Comparison of ENCODE assay signal across 23 mouse cellular contexts in genomic region chr7:74266511-74267168, GRCm38 (mm10).
DNase-seq lines count a peak whose midpoint lies in the region; ATAC-seq and TF ChIP-seq lines count a peak whose summit lies in the region.
"Had no signal": no experiment of that assay in that cellular context is flagged by ENCODE, and none has a peak within 500 bp of the region (broad histone marks: within the 10 kb centered on the region; RNA-seq: fewer than 3 reads in every experiment).

No protein-coding gene starts in this region.

- H3K36me3 ChIP-seq in forebrain, embryonic 14.5 days (ENCODE audit: control insufficient read depth, insufficient read depth, low read length), result no peaks in the 10 kb centered on the region
- H3K36me3 ChIP-seq in forebrain, embryonic 13.5 days (ENCODE audit: poor library complexity, severe bottlenecking), result no peaks in the 10 kb centered on the region
- no peaks in the 10 kb centered on the region for H3K36me3 ChIP-seq in kidney, postnatal 0 days (ENCODE audit: insufficient read depth, low read length)
- no peaks in the 10 kb centered on the region for H3K36me3 ChIP-seq in kidney, embryonic 15.5 days
- H3K36me3 ChIP-seq: embryonic facial prominence, embryonic 15.5 days; forebrain, embryonic 15.5 days; heart, embryonic 13.5 days; hindbrain, embryonic 12.5 days had no signal

- H3K27me3 ChIP-seq in forebrain, embryonic 14.5 days (replicated peaks; ENCODE audit: control insufficient read depth, insufficient read depth, low read length), result no peaks in the 10 kb centered on the region
- no peaks in the 10 kb centered on the region for H3K27me3 ChIP-seq in forebrain, embryonic 13.5 days
- no peaks in the 10 kb centered on the region for H3K27me3 ChIP-seq in kidney, postnatal 0 days (ENCODE audit: insufficient read depth, low read length)
- H3K27me3 ChIP-seq in kidney, embryonic 15.5 days, result no peaks in the 10 kb centered on the region
- H3K27me3 ChIP-seq: embryonic facial prominence, embryonic 15.5 days; forebrain, embryonic 15.5 days; heart, embryonic 13.5 days; hindbrain, embryonic 12.5 days had no signal

- no peak overlapping the region for H3K27ac ChIP-seq in forebrain, embryonic 14.5 days (ENCODE audit: low read depth, low read length)
- no peak overlapping the region for H3K27ac ChIP-seq in forebrain, embryonic 13.5 days
- H3K27ac ChIP-seq in kidney, postnatal 0 days, result no peak overlapping the region
- H3K27ac ChIP-seq in kidney, embryonic 15.5 days, result no peak overlapping the region
- H3K27ac ChIP-seq: embryonic facial prominence, embryonic 15.5 days; forebrain, embryonic 15.5 days; gastrocnemius, adult 2 months; heart, embryonic 13.5 days; hindbrain, embryonic 12.5 days had no signal

- H3K4me2 ChIP-seq in forebrain, embryonic 14.5 days (ENCODE audit: low read length), result no peak overlapping the region
- no peak overlapping the region for H3K4me2 ChIP-seq in forebrain, embryonic 13.5 days
- H3K4me2 ChIP-seq in kidney, postnatal 0 days (ENCODE audit: low read length), result no peak overlapping the region
- no peak overlapping the region for H3K4me2 ChIP-seq in kidney, embryonic 15.5 days
- H3K4me2 ChIP-seq: embryonic facial prominence, embryonic 15.5 days; forebrain, embryonic 15.5 days; heart, embryonic 13.5 days; hindbrain, embryonic 12.5 days had no signal

- TF ChIP-seq CTCF in kidney, postnatal 0 days (IDR thresholded peaks at IDR 0.05; ENCODE audit: low read depth), result no peak

- H3K4me3 ChIP-seq in forebrain, embryonic 14.5 days (ENCODE audit: low read depth, low read length), result no peak overlapping the region
- no peak overlapping the region for H3K4me3 ChIP-seq in forebrain, embryonic 13.5 days
- no peak overlapping the region for H3K4me3 ChIP-seq in kidney, postnatal 0 days (replicated peaks; ENCODE audit: low read depth, low read length)
- no peak overlapping the region for H3K4me3 ChIP-seq in kidney, embryonic 15.5 days (replicated peaks)
- H3K4me3 ChIP-seq: embryonic facial prominence, embryonic 15.5 days; erythroblast, embryonic 14.5 days; forebrain, embryonic 15.5 days; gastrocnemius, adult 2 months; heart, embryonic 13.5 days; hindbrain, embryonic 12.5 days had no signal

- H3K4me1 ChIP-seq in forebrain, embryonic 14.5 days (ENCODE audit: control insufficient read depth, insufficient read depth, low read length), result no peaks in the 10 kb centered on the region
- no peaks in the 10 kb centered on the region for H3K4me1 ChIP-seq in forebrain, embryonic 13.5 days
- H3K4me1 ChIP-seq in kidney, postnatal 0 days (replicated peaks; ENCODE audit: insufficient read depth, low read length), result no peaks in the 10 kb centered on the region
- no peaks in the 10 kb centered on the region for H3K4me1 ChIP-seq in kidney, embryonic 15.5 days
- H3K4me1 ChIP-seq: embryonic facial prominence, embryonic 15.5 days; heart, embryonic 13.5 days; hindbrain, embryonic 12.5 days had no signal

- no peaks in the 10 kb centered on the region for H3K9me3 ChIP-seq in forebrain, embryonic 14.5 days (replicated peaks; ENCODE audit: control insufficient read depth, low read length)
- no peaks in the 10 kb centered on the region for H3K9me3 ChIP-seq in forebrain, embryonic 13.5 days (replicated peaks)
- no peaks in the 10 kb centered on the region for H3K9me3 ChIP-seq in kidney, postnatal 0 days (replicated peaks; ENCODE audit: low read length)
- no peaks in the 10 kb centered on the region for H3K9me3 ChIP-seq in kidney, embryonic 15.5 days (replicated peaks)
- H3K9me3 ChIP-seq: embryonic facial prominence, embryonic 15.5 days; forebrain, embryonic 15.5 days; heart, embryonic 13.5 days; hindbrain, embryonic 12.5 days had no signal

- WGBS in forebrain, embryonic 14.5 days, result 75% methylated on average over 2 of the region's 2 CpGs
- 84% methylated on average over 2 of the region's 2 CpGs for WGBS in forebrain, embryonic 13.5 days
- 74% methylated on average over 2 of the region's 2 CpGs for WGBS in kidney, postnatal 0 days
- 68% methylated on average over 2 of the region's 2 CpGs for WGBS in kidney, embryonic 15.5 days

- peak; percentile 52 for DNase-seq in forebrain, embryonic 14.5 days (ENCODE audit: low spot score)
- peak; percentile 10 for DNase-seq in kidney, postnatal 0 days (ENCODE audit: low spot score)
- DNase-seq in Muller cell, postnatal 12 days (ENCODE audit: inconsistent ontology term), result peak; percentile 33
- peak; percentile 13 for DNase-seq in brain, adult 2 months (ENCODE audit: low read depth, low spot score)
- DNase-seq in right cerebral cortex, postnatal 25 days, result no peak
- no peak for DNase-seq in urinary bladder, adult 2 months (ENCODE audit: low spot score)
- DNase-seq: adrenal gland, postnatal 10 days; cerebellum, adult 18-20 months; cerebellum, adult 9-11 months; cerebellum, postnatal 36 days; gastrocnemius, adult 2 months; gastrocnemius, postnatal 25 days; heart, postnatal 4 days; kidney, adult 11 months had no signal

- no peak for ATAC-seq in forebrain, embryonic 14.5 days
- no peak for ATAC-seq in forebrain, embryonic 13.5 days
- no peak for ATAC-seq in kidney, postnatal 0 days (replicated peaks; ENCODE audit: low FRiP score, low read depth)
- ATAC-seq in kidney, embryonic 15.5 days (replicated peaks; ENCODE audit: low FRiP score), result no peak
- ATAC-seq: forebrain, embryonic 15.5 days; hindbrain, embryonic 16.5 days; inflammation-experienced regulatory T-cells, adult 6 months had no signal

- no peak overlapping the region for H3K9ac ChIP-seq in forebrain, embryonic 14.5 days (ENCODE audit: low read length)
- H3K9ac ChIP-seq in forebrain, embryonic 13.5 days, result no peak overlapping the region
- no peak overlapping the region for H3K9ac ChIP-seq in kidney, postnatal 0 days (ENCODE audit: low read depth, low read length)
- H3K9ac ChIP-seq in kidney, embryonic 15.5 days, result no peak overlapping the region
- H3K9ac ChIP-seq: embryonic facial prominence, embryonic 15.5 days; forebrain, embryonic 15.5 days; heart, embryonic 13.5 days; hindbrain, embryonic 12.5 days had no signal

Comparison
In these comparisons a context has a peak if more than half of its experiments do, and no peak if none do; other contexts are left out.
1. DNase-seq: peak in forebrain, embryonic 14.5 days (single experiment), kidney, postnatal 0 days (single experiment), Muller cell, postnatal 12 days (single experiment) and brain, adult 2 months (single experiment); none in right cerebral cortex, postnatal 25 days (single experiment) and urinary bladder, adult 2 months (single experiment).